Mouse (Mus musculus): ENCODE data around the gene Nipa2.
"Not testable (repeated sequence)": the region's sequence is repeated elsewhere in the genome, so short reads cannot be mapped to it uniquely, and the experiment has no call there.

The Nipa2 gene

GRCm38 (mm10) chr7:55938341-55938740 lies 23.9 kb downstream of the Nipa2 start:
- DNase-seq (ENCODE audit: low spot score in 2 of 2), result no peak

- no peak for DNase-seq (ENCODE audit: low spot score in 2 of 2)
These were observed 27.3 kb downstream of the Nipa2 start for GRCm38 (mm10) chr7:55935025-55935424.

- DNase-seq (ENCODE audit: low spot score in 2 of 2), result no peak
These were observed 33.6 kb downstream of the Nipa2 start for GRCm38 (mm10) chr7:55928649-55929048.

- no peak for DNase-seq (ENCODE audit: low spot score in 2 of 2)
These were observed 35.0 kb downstream of the Nipa2 start for GRCm38 (mm10) chr7:55927262-55927661.

GRCm38 (mm10) chr7:55918365-55918764 lies 43.9 kb downstream of the Nipa2 start:
- DNase-seq (ENCODE audit: low spot score in 2 of 2), result not testable (repeated sequence)

- DNase-seq (ENCODE audit: low spot score in 2 of 2), result no peak
These were observed 50.2 kb downstream of the Nipa2 start for GRCm38 (mm10) chr7:55912118-55912517.

- peak in 1 of 2 experiments; percentile 18 for DNase-seq (ENCODE audit: low spot score in 2 of 2)
These were observed 50.9 kb downstream of the Nipa2 start for GRCm38 (mm10) chr7:55911371-55911770.

- no peak for DNase-seq (ENCODE audit: low spot score in 2 of 2)
These were observed 51.9 kb downstream of the Nipa2 start for GRCm38 (mm10) chr7:55910356-55910755.

- DNase-seq (ENCODE audit: low spot score in 2 of 2), result no peak
These were observed 52.8 kb downstream of the Nipa2 start for GRCm38 (mm10) chr7:55909519-55909918.

GRCm38 (mm10) chr7:55905449-55905848 lies 56.8 kb downstream of the Nipa2 start:
- no peak for DNase-seq (ENCODE audit: low spot score in 2 of 2)

- no peak for DNase-seq (ENCODE audit: low spot score in 2 of 2)
These were observed 58.5 kb downstream of the Nipa2 start for GRCm38 (mm10) chr7:55903766-55904165.

GRCm38 (mm10) chr7:55891797-55892196 lies 70.5 kb downstream of the Nipa2 start:
- no peak for DNase-seq (ENCODE audit: low spot score in 2 of 2)

GRCm38 (mm10) chr7:55890731-55891130 lies 71.5 kb downstream of the Nipa2 start:
- DNase-seq (ENCODE audit: low spot score in 2 of 2), result no peak

- DNase-seq (ENCODE audit: low spot score in 2 of 2), result no peak
These were observed 72.3 kb downstream of the Nipa2 start for GRCm38 (mm10) chr7:55889996-55890395.

GRCm38 (mm10) chr7:55888603-55889002 lies 73.7 kb downstream of the Nipa2 start:
- DNase-seq (ENCODE audit: low spot score in 2 of 2), result no peak
